Mouse (Mus musculus) mature B cell (primary cell): ENCODE data around the gene Ikzf1.

Source experiments
- in situ Hi-C: fragments of 300-500 bp; cut with MboI; formaldehyde crosslinking; loops from 2 replicates; pipeline ENCODE4 v1.14.3; 2019

Ikzf1 gene

DNA sequence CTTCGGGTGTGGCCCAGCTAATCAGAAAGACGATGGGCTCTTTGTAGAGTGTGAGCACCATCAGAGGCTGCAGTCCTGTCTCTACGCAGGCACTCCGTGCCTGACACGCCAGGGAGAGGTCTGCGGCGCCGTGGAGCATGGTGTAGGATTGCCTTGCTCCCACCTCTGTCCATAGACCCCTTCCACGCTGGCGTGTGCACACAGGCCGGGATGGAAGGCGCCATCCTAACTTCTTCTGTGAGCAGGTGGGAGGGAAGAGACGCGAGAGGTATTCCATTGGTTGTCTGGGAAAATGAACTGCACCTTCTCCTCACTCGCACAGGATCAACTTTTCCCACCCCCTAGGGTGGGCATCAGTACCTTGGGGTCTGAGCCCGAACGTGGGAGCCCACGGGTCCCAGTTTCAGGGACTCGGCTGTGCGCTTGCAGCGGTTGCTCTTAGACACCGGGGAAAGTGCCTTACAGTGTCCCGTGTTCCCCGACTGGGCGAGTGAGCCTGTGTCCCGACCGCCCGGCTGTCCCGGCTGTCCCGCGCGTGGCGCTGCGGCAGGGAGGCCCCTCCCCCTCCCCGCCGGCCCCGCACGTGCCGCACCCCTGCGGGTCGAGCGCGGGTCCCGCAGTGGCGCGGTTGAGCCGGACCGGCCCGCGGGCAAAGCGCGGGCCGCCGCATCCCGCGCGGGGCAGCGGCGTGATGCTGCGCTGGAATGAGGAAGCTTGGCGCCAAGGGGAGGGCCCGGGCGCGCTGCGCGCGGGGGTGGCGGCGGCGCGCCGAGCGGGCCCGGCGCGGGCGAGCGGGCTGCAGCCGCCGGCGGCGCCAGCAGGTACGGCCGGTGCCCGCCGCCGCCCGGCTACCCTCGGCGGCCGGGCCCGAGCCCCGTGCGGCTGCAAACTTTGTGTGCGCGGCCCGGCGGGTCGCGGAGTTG lies at the start of gene Ikzf1:
Gene Ikzf1, plus strand, starts transcription at position 74 of the 923 bp plus-strand sequence.
- in situ Hi-C loops: loop anchor here (25.0 kb wide), 1 partner anchor 123 kb away; no protein-coding TSS in a partner anchor

DNA sequence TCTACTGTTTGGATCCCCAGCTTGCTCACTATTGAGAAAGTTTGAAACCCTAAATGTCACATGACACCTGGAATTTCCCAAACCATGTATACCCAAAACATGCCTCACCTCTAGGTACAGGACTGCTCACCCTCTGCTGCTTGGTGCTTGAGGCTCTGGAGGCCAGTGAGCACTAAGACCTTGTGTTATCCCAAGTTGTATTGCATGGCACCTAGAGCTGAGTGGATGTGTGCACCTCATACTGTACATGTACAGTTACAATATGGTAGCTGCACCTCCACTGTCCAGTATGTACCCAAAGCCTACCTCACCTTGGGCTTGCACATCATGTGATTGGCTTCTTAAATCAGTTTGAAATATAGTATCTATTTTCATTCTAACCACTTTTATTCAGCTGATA lies 40.5 kb upstream of the Ikzf1 start:
- in situ Hi-C loops: no loop called here

DNA sequence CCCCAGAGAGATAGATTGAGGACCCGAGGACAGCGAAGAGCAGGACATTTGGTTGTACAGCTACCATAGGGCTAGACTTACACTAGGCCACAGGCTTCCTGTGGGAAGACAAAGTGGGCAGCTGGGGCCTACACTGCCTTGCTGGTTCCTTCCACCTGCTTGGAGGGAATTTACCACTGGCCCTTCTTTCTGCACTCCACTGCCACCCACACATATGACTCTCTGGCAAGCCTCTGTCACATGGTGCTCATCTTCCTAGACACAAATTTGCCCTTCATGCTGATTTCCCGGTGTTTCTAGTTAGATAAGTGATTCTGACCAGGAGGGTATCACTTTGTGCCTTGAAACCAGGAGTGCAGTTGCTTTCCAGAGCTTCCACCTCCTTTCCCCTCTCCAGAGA lies 28.4 kb upstream of the Ikzf1 start:
- in situ Hi-C loops: no loop called here

DNA sequence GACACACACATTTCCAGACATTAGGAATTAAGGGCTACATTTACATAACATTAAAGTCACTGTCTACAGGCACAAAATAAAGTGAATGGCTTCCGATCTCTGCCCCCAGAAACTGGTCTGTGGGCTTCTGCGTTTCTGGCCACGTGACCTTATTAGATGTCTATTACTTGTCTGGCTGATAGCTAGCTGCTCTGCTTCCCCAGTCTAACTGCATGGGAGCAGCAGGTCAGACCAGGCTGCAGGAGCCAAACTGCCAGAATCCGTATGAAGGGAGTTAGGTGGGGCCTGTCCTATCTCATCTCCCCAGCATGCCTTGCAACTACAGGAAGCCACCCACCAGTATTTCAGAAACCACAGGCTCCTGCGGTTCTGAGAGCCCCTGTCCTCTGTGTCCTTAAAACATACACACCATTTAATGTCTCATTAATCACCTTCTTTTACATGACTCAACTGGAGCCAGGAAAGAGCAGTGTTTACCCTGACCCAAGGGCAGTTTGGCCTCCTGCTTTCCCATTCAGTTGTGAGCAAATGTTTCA lies 27.7 kb upstream of the Ikzf1 start:
- in situ Hi-C loops: no loop called here

DNA sequence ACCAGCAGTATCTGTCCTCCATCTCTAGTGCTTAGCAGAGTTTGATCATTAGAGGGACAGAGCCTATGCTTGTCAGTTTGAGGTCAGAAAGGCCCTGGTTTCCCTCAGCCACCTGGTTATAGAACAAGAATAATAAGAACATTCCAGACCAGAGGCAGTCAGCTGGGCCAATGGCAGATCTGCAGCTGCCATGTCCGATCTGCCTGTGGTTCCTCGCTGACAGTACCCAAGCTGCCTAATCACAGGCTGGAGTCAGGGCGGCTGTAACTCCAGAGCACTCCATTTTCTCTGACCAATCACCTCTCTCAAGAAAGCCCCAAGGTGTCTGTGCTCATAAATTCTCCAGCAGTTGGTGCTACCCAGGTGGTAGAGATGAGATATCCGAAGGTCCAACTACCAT lies 27.2 kb upstream of the Ikzf1 start:
- in situ Hi-C loops: no loop called here

DNA sequence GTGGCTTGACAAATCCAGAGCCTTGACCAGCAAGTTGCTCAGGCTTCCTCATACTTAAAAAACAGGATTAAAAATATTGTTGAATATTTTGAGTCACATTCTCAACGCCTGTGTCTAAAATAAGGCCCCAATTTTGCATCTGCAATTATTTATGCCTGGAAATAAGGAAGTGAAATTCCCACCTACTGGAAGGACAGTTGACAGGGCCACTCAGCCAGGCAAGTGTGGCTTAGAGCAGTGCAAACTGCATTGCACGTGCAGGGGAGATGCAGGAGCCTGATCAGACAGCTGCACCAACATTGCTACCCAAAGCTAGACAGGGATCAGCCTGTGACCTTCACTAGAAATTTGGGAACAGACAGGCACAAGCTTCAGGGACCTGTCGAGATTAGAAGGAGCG lies 26.0 kb upstream of the Ikzf1 start:
- in situ Hi-C loops: no loop called here

DNA sequence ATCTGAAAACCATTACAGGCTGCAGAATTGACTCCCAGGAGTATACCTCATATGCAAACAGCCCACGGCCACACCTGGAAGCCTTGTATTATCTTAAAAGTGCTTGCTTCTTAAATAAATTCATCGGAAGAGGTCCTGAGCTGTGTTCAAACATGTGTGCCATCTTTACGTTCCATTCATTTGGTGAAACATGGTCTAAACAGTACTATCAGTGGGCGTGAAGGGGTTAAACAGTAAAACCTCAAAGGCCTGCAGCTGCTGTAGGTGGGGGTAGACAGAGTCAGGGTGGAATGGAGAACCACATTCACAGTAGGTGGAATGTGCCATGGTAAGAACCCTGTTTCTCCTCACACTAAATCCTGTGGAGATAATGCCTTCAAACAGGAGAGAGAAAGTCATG lies 24.2 kb upstream of the Ikzf1 start:
- in situ Hi-C loops: no loop called here

DNA sequence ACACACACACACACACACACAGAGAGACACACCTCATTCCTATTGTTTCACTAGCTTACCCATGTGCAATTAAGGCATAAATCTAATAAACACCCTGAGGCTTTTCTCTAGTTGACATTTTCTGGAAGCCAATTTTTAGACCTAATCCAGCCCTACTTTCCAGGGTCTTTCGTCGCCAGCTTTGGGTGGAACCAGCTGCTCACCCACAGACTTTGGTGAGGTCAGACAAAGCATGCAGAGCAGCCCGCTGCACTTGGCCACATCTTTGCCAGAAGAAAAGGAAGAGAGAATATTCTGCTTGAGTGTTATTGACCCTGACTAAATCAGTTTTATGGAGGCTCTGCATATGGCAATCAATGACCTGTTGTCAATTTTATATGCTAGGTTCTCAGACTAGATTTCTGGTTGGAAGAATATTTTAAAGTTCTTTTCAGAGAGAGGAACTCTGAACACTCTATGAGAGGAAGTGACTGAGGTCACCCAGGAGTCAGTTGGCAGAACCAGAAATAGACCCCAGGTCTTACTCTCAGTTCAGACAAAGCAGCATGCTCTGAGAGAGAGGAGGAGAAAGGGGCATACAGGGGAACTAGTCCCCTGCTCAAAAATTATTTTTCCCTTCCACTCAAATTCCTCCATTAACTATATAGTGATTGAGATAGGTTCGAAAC lies 17.4 kb upstream of the Ikzf1 start:
- in situ Hi-C loops: no loop called here

DNA sequence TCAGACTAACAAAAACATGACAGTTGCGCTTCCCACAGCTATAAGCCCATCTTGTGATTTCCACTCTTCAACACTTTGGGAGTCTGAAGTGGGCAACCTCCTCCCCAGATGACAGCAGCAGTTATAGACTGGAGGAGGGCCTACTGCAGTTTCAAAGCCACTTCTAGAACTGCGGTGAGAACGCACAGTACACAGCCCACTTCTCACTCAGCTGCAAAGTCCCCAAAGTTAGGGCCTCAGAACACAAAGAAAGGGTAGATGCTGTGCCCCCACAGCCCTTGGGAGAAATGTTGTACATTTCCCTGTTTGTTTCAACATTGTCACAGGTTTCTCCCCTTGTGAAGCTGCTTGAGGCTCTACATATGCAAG lies 16.9 kb upstream of the Ikzf1 start:
- in situ Hi-C loops: no loop called here

DNA sequence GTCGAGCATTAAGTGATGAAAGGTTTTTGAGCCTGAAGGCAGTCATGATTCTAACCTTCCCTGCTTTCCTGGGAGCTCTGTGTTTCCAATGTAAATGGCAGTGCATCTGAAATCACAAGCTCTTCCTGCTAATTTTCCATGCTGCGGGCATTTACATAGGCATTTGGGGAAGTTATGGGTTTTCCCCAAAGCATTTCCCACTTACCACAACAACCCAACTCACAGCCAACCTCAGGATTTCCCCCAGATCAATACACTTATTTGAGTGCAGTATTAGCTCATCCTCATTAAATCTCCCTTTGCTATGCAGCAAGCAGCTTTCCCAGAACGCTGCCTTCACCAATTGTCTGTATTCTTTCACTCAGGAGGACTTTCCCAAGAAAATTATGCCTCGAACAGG lies 11.8 kb upstream of the Ikzf1 start:
- in situ Hi-C loops: no loop called here

DNA sequence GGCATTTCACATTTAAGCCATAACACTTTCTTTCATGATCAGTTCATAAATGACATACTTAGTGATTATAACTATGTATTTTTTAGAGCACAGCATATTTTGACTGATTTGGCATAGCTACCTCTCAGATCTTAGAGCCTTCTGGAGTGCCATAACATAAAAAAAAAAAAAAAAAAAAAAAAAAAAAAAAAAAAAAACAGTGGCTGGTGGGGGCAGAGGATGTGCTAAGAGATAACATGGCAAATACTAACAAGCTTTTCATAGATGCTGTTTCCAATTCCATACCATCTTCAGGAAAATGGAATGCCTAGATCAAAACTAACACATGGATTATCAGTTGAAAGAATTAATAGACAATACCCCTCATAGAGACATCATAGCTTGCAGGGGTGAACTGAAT lies 9.7 kb upstream of the Ikzf1 start:
- in situ Hi-C loops: loop anchor here (25.0 kb wide), 1 partner anchor 113 kb away; no protein-coding TSS in a partner anchor

DNA sequence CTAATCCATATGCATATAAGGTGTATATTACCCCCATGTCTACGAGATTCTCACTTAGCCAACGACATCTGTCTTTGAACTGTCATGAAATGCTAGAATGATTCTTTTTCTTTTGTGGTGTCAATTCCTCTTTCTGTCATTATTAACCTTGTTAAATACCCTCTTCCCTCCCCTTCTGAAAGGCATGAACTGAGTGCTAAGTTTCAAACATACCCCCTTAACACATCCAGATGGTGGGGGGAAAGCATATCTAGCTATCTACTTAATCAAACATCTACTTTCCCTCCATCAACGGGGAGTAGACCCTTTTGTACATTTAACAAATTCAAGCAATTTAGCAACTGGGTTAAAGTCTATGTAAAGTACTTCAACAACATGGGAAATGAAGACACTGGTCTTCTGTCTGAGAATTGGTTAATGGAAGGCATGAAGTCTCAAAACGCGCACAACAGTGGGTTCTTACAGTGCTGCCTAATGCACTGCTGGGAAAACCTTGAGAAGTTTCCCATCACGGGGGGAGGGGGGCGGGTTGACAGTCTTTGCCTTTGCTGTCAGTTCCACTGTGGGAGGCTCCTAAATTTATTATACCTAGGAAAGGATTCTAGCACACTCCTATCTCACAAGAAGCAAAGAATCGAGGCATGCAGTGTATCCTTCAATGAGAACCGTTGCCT lies 8.6 kb upstream of the Ikzf1 start:
- in situ Hi-C loops: loop anchor here (25.0 kb wide), 1 partner anchor 114 kb away; no protein-coding TSS in a partner anchor

DNA sequence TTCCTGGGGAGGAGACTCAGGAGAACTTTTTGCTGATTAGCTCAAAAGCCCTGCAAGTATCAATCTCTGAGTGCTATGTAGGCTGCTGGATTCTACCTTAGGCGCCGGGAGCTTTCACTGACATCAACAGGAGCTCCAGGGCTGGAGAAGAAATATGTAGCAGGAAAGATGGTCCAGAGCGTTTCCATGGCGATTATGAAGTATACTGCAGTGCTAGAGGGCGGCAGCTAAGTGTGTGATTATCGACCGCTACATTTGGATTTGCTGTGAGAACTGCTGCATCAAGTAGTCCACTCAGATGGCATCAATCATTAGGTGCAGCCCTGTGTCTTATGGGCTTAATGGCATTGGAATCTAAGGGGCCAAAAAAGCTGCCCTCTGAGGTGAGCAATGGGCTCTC lies 7.6 kb upstream of the Ikzf1 start:
- in situ Hi-C loops: loop anchor here (25.0 kb wide), 1 partner anchor 115 kb away; no protein-coding TSS in a partner anchor

DNA sequence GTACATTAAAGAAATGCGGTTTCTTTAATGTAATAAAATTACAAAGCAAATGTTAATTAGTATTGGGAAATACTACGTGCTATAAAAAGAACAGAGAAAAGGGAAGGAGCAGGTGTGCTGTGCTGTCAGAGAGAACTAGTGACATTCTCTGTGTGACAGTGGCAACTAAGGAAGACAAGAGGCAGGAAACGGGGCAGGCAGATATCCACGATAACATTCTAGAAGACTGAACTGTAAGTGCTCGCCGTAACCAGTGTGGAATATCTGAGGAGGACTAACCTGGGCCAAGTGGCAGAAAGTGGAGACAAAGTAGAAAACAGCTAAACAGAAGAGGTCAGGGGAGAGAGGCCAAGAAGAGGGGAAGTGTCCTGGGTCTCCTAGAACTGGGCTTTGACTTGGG lies 5.8 kb upstream of the Ikzf1 start:
- in situ Hi-C loops: loop anchor here (25.0 kb wide), 1 partner anchor 117 kb away; no protein-coding TSS in a partner anchor

DNA sequence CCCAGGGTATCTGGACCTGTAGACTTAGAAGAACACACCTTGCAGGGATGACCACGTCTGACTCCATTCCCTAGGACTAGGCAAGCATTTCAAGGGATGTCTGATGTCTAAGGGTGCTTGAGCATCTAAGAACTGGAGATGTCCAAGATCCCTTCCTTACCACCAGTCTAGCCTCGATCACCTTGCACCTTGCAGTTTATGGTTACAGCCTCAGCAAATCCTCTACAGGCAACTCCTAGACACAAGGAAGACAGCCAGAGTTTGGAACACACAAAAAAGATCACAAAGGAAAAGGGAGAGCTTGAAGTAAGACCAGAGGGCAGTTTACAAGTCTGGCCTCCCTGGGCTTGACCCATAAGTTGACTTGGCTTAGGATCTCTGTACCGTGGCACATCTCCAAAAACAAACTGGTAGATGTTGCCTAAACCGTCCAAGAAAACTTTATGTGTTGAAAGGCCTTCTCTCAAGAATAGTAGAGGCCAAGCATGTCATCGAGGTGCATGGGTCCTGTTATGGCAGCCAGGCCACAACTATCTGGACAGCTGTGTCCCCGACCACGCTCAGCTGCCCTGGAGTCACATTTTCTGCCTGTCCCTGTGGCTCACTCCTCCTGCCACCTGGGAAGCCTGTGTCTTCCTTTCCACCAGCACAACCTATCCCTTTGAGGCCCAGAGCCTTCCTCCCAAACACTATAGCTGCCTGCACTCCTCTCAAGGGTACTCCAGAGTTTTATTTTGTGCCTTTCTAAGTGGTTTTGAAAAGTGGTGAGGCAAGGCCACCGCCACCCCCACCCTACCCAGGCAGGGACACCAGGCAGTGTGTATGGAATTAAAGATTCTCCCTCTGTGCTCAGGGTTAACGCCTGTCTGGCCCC lies 510 bp upstream of the Ikzf1 start:
- in situ Hi-C loops: loop anchor here (25.0 kb wide), 1 partner anchor 122 kb away; no protein-coding TSS in a partner anchor

DNA sequence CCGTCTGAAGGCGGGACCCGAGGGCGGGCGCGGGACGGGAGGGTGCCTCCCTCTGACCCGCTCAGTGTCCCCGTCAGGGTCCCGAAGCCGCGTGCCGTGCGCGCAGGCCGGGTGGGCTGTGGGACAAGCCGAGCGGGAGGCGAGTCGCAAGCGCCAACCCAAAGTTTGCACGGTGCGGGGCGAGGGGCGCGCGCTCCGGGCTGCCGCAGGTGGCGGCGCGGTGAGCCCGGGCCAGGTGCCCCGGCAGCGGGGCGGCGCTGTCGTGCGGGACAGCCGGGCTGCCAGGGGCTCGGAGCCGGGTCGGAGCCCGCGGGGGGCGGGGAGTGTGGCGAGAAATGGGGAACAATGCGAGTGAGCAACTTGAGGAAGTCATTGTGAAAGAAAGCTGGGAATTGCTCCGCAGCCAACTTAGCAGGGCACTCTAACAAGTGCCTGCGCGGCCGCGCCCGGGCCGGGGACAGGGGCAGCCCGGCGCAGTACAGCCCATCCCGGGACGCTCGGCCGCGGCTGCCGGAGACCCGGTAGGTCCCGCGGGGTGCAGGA lies 1.1 kb downstream of the Ikzf1 start:
- in situ Hi-C loops: loop anchor here (25.0 kb wide), 1 partner anchor 124 kb away; no protein-coding TSS in a partner anchor

DNA sequence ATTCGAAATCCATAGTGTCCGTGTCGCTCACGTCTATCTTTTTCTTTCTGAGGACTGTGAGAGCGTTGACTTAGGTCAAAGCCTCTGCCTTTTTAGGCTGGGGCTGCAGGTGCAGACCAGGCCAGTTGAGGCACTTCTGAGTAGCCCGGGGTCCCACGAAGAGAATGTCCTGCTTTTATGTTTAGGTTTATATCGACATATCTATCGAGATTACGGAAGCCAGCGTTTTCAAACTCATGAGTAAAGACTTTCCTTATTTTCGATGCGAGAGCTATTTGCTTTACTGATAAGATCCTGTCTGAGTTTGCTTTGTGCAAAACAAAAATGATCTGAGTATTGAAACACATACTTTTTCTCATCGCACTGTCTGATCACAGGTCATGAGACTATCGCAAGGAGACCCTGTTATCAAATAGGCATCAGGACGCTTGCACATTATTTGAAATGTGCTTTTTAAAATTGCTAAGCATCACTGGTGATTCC lies 1.8 kb downstream of the Ikzf1 start:
- in situ Hi-C loops: loop anchor here (25.0 kb wide), 1 partner anchor 124 kb away; no protein-coding TSS in a partner anchor

DNA sequence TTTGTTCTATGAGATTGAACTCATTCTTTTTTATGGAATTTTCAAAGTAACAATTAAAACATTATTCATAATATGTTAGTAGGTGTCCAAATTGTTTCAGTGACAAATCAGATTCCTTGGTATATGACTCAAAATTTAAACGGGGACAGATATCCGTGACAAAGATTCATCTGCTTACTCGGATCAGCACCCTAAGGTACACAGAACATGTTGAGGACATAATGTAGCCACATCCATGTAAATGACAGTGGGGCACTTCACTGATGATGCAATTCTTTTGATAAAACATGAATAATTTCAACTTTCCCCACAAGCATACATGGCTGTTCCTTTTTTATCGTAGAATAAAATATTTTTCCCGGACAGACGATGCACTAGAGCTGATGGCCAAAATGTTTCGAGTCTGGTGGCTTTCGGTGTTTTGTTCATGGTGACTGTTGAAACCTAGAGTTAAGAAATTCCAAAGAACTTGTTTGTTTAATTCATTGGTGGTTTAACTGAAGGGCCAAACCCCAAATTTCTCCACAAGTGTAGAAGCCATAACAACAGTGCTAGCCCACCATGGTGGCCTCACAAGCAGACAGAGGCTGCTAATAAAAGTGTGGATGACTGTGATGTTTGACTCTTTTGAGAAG lies 2.9 kb downstream of the Ikzf1 start:
- in situ Hi-C loops: loop anchor here (25.0 kb wide), 1 partner anchor 125 kb away; no protein-coding TSS in a partner anchor

DNA sequence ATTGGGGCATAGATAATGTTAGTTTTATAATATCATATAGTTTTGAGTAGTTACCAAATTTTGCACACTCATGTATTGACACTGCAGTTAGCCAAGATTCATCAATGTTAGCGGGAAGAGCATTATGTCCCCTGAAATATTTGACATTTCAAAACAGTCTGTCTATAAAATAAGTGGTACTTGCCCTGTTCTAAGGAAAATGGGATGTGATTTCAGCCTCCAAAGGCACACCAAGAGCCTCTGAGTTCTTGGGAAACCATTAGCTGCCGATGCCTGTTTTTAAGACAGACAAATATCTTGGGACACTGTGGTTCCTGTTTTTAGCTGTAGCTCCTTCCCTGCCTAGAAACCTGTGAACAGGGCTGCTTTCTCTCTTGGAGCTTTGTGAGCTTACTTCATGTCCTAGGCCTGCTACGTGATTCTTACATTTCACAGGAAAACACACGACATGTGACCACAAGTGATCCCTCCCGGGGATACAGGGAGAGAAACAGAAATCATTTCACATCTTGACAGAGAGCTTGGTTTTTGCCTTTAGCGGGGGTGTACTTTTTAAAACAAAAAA lies 4.0 kb downstream of the Ikzf1 start:
- in situ Hi-C loops: loop anchor here (25.0 kb wide), 1 partner anchor 127 kb away; no protein-coding TSS in a partner anchor
